Mouse (Mus musculus): ENCODE results near the gene Gm4559.
"Not testable (repeated sequence)": the region's sequence is repeated elsewhere in the genome, so short reads cannot be mapped to it uniquely, and the experiment has no call there.

DNA sequence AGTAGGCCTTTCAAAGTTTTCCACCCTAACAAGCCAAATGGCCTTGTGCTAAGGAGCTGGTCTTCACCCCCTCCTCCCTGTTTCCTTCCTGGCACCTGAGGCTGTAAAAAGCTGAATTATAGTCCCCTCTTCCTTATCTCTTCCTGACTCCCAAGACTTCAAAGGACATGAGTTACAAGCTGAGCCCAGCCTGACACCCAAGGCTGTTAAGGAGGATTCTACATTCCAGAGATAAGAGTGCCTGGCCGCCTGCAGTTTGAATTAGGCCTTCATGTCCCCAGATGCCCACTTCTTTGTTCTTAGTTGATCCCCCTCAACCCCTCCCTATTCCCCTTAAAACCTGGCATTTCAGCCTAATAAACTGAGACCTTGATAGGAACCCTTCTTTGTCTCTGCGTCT lies 8.7 kb upstream of the Gm4559 start:
- TF ChIP-seq EP300 (IDR thresholded peaks at IDR 0.05; ENCODE audit: insufficient read depth, low read depth, low read length); CTCF (IDR thresholded peaks at IDR 0.05; ENCODE audit: low read depth, low read length): not testable (repeated sequence)

Data from ES-Bruce4 (cell line).